Mouse (Mus musculus) erythroblast, adult 5-6 weeks (primary cell): ENCODE data around the gene Ubap1. TPM values are rescaled to one million over a fixed set of nuclear protein-coding genes. Genes with fewer than 3 reads are reported as not detected.

Experiments used
- ATAC-seq: replicated peaks from 2 replicates; pipeline ENCODE4 v1.8.0; 2016; ENCODE audit warnings: moderate number of reproducible peaks, mild to moderate bottlenecking, moderate TSS enrichment, inconsistent platforms; ENCODE audit not compliant: poor library complexity, low FRiP score, severe bottlenecking
- total RNA-seq, 2 experiments: library from RNA; stranded (forward) in 1 of 2; stranded (reverse) in 1 of 2; fragments of 150-400 nt in 1 of 2; fragments of 200-764, 138-1000 nt in 1 of 2; gene quantifications; 2 replicates each; pipeline versions ENCODE4 v1.2.3 to v1.2.4; 2015 to 2017; ENCODE audit warnings: low replicate concordance in 2 of 2

Ubap1 gene
- total RNA-seq, 2 experiments from 2014 or later = 96.8 to 201 TPM

DNA sequence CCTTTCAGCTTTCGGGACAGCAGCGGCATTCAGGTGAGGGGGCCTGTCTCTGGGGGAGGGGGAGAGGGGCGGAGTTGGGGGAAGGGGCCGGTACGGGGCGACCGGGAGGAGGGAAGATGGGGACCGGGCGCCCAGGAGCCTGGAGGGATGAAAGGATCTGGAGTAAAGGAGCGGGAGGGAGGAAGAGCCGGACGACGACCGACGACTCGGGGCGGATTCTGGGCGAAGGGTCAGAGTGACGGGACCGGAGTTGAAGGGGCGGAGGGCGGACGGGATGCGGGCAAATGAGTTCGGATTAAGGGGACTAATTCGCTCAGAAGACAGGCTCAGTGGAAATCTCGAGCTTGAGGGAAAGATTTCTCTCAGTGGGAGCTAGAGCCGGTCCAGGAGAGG, 399 bp downstream of the Ubap1 start:
- peak; percentile 14; the same call in 1 of the 2 replicates for ATAC-seq

DNA sequence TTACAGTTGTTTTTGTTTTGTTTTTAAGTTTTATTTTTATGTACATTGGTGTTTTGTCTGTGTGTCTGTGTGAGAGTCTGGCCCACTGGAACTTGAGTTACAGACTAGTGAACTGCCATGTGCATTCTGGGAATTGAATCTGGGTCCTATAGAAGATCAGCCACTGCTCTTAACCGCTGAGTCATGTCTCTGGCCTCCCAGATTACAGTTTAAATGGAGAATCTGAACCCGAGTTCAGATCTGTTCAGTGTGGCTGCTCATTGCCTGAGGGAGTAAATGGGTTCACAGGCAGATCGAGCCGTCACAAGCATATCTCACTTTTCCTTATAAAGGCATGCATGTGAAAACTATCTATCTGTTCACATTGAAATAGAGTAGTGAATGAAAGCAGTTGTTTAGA, 4.0 kb downstream of the Ubap1 start:
- peak; percentile 66 for ATAC-seq

DNA sequence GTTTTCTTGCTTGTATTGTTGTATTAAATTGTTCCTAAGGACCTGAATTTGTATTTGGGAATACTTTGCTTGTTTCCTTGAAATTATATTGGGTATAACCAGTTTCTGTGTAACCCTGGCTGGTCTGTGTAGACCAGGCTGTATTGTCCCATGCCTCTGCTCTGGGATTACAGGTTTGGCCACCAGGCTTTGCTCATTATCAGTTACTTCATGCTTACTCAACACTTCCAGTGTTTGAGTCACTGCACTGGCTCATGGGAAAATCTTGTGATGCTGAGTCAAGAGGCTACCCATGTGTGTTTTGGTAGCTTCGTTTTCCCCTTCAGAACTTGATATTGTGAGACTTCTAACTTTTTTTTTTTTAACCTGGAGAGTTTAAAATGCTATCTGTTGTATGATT, 4.5 kb downstream of the Ubap1 start:
- ATAC-seq = peak; percentile 65

DNA sequence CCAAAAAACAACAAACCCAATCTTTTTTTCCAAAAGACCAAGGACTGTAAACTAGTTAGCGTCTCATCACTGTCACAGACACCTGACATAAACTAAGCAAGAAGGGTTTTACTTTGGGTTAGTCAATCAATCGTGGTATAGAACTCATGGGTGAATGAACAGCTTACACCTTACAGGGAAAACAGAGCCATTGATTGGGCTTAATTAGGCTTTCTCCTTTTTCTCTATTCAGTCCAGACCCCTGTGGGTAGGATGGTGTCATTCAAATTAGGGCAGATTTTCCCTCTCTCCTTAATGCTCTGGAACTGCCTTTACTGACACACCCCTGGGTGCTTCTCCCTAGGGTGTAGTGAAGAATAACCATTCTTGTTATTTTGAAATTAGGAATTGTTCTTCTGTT, 8.4 kb downstream of the Ubap1 start:
- no peak for ATAC-seq

DNA sequence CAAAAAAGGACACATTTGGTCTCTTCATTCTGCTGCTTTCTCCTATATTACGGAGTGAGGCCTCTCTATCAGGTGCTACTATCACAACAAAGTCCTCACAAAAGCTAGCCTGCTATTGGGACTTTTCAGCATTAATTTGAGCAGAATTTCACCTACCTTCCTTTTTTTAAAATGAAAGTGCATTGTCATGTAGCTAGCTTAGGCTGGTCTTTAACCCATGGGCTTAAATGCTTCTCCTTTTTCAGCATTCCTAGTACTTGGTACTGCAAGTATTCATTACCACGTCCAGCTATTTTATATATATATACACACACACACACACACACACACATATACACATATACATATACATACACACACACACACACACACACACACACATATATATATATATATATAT, 9.9 kb downstream of the Ubap1 start:
- no peak for ATAC-seq

DNA sequence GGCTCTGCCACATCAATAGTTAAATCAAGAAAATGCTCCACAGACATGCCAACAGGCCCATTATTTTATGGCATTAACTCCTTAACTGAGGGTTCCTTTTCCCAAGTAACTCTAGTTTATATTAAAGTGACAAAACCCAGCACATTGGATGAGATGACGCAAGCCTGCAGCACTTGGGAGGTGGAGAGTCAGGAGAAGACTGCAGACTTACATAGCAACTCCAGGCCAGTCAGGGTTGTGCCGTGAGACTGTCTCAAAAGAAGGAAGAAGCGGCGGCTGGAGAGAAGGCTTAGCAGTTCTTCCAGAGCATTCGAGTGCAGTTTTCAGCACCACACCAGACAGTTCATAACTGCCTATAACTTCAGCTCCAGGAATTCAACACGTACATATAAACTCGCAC, 10.6 kb downstream of the Ubap1 start:
- no peak for ATAC-seq

DNA sequence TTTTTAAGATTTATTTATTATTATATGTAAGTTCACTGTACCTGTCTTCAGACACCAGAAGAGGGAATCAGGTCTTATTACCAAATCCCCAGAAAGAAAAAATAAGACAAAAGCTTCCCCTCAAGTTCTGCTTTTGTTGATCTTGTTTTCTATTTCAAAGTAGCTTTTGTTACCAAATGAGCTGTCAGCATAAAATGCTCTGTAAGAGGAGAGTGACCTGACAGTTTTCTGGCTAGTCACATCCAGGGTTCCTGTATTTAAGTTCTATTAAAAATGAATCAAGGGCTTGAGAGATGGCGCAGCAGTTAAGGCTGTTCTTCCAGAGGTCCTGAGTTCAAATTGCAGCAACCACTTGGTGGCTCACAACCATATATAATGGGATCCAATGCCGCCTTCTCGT, 12.3 kb downstream of the Ubap1 start:
- ATAC-seq = no peak

DNA sequence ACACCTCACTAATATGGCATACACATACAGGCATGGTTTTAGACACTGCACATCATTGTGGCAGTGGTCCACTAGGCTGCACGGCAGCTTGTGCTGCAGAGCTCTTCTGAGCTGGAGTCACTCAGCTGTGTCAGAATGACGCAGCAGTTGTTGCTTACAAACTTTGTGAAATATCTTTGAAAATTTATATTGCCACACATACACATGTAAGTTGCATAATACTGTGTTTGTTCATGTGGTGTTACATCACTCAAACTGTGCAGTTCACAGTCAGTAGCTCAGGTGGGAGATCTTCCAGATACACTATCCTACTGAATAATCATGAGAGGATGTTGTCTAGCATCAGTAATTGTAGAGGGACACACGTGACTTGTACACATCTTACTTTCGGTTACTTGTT, 19.4 kb downstream of the Ubap1 start:
- ATAC-seq = peak; percentile 90

DNA sequence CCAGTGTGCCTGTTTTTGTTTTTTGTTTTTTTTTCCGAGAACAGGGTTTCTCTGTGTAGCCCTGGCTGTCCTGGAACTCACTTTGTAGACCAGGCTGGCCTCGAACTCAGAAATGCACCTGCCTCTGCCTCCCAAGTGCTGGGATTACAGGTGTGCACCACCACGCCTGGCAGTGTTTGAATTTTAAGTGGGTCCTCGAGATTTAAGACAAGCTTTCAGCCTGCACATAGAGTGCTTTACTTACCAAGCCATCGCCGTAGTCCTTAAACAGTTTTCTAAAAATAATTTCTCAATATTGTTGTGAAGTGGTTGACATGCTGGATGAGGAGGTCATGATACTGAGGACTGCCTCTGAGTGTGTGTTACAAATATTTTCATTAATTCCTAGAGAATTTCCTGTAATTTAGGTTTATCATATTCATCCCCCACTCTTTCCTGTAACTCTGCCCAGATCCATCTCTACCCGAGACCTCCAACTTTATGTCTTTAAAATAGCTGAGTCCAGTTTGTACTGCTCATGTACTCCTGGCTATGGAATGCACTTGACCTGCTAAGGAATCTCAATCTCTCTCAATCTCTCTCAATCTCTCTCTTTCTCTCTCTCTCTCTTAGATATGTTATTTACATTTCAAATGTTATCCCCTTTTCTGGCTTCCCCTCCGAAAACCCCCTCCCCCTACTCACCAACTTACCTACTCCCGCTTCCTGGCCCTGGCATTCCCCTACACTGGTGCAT, 21.1 kb downstream of the Ubap1 start:
- no peak for ATAC-seq

DNA sequence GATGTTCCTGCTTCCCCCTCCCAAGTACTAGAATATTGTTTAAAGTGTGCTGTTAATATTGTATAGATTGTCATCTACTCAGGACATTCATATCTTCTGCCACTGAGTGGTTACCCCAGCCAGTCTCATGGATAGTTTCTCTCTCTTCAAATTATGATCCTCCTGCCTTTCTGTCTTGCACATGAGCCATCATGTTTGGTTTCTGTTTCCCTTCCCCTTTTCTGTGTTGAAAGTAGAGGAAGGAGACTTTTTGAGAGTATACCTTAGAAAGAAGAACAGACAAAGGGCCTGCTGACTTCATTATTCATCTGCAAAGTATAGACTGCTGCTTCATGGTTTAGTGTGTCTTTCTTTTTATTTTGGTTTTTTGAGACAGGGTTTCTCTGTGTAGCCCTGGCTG, 28.8 kb downstream of the Ubap1 start:
- ATAC-seq = no peak

DNA sequence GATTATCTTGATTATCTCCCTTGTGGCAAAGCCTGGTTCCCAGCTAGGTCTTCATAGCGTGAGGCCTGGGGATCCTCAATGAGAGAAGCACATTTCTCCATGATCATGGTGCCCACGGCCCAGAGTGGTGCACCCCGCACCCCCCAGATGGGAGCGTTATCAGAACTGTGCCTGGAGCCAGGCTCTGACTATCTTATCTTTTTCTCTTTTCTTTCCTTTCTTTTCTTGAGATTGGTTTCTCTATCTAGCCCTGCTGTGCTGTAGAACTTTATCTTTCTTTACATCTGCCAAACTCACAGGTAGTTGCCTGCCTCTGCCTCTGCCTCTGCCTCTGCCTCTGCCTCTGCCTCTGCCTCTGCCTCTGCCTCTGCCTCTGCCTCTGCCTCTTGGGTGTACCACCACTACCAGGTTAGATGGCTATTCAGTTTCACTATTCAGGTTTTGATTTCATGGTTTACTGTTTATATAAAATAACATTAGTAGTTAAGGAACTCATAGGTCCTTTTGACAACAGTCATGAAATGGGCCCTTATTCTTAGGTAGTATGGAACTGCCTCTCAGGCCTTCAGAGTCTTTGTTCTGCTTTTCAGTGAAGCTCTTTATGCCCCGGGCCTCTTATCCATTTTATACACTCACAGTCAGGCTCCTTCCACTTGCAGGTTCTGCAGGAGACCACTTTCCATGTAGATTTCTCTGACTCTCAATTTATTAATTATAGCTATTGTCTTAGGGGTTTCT, 32.6 kb downstream of the Ubap1 start:
- no peak for ATAC-seq

DNA sequence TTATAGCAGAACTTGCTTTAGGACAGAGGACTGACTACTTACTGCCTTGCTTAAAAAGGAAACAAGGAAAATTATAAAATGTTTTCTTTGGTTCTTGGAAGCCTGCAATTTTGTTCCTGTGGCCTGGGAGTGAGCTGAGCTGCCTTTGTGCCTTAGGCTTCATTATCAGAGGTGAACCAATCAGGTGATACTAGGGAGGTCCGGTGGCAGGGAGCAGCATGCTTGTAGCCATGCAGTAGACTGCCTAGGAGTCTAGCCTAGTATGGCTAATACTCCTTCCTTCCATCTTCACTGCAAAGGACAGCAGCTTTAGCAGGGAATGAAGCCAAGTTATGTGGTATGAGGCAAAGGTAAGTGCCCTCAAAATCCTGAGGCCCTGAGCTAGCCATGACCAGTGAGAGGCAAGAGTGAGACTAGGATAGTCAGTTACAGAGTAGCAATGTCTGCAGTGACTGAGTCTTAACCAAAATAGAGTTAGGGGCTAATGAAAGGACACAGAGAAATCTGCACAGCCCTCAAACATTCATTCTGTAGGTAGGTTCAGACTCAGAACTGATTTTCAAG, 37.7 kb downstream of the Ubap1 start:
- ATAC-seq = no peak

DNA sequence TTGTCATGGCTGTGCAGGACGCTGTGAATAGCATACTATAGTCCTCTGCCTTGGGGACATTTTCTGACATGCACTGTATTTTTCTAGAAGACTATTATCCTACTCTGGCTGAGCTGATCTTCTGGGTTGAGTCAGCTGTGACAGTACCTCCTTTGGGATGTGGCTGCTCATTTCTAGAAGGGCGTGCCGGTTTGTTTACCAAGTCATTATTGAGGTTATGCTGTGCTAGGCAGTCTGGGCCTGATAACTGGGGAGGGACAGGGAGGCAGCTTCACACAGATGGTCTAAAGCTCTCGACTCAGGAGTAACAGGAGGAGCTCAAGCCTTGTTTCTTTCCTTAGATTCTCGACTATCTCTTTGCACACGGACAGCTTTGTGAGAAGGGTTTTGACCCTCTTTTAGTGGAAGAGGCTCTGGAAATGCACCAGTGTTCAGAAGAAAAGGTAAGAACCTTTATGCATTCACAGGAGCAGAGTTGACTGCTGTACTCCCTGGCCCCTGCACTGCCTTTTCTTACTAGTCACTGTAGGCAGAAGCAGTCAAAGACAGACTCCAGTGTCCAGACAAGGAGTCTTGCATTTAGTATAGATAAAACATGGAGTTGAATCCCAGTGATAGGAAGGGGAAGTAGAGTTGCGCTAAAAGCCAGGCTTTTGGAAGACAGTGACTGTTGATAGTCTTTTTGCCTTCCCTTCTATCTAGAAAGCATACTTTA, 39.1 kb downstream of the Ubap1 start:
- peak; percentile 87 for ATAC-seq

DNA sequence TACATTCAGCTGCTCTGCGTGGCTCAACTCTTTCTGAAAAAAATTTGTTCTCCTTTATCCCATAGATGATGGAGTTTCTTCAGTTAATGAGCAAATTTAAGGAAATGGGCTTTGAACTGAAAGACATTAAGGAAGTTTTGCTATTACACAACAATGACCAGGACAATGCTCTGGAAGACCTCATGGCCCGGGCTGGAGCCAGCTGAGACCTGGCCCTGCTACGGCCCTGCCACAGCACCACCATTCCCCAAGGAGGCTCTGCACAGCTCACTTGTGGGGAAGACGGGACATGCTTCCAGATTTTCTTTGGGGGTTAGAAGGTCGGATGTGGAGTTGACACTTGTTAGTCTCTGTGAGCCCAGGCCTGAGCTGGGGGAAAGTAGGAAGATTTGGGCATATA, 39.8 kb downstream of the Ubap1 start:
- no peak for ATAC-seq

DNA sequence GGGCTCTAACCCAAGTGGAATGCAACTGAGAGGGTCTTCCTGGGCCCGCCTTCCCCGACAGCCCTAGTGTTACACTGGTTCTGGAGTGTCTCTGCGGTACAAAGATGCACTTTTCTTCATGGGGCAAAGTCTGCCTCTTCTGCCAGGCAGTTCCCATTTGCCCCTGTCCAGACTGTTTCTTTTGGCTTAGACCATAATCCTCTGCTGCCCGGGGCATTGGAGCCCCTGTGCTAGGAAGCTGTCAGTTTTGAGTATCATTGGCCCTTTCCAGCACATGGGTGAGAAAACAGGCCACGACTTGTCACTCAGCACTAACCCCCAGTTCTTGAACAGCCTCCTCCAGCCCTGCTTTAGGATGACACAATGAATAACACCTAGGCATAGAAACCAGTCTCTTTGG, 40.4 kb downstream of the Ubap1 start:
- no peak for ATAC-seq

DNA sequence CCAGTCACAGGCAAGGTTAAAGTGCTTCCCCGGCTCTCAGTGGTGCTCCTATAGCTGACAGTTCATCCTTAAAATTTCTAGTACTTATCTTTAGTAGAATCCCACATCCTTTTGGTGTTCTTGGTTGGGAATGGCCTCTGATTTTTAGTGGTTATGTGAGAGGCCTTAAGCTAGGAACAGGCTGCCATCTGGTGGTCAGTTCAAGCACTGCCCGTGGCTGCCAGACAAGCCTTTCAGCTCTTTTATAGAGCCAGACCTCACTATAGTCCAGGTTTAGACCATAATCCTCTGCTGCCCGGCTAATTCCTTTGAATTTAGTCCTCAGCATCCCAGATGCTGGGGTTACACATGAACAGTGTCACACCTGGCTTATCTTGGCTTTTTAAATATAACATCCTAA, 41.3 kb downstream of the Ubap1 start:
- peak; percentile 49 for ATAC-seq

DNA sequence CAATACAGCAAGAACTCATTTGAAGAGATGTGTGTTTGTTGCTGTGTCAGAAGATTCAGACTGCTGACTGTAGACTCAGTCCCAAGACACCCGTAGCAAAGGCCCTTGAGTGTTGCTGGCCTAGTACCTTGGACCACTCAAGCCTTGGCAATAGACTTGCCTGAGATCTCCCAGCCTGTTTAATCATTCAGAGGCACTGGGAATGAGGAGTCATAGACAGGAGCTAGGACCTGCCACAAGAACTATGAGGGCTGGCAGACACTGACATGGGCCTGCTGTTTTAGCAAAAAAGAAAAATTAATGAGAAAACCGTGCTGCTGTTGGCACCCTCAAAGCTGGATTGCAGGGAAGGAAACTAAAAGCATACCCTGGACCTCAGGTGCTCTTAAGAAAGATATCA, 42.2 kb downstream of the Ubap1 start:
- no peak for ATAC-seq

DNA sequence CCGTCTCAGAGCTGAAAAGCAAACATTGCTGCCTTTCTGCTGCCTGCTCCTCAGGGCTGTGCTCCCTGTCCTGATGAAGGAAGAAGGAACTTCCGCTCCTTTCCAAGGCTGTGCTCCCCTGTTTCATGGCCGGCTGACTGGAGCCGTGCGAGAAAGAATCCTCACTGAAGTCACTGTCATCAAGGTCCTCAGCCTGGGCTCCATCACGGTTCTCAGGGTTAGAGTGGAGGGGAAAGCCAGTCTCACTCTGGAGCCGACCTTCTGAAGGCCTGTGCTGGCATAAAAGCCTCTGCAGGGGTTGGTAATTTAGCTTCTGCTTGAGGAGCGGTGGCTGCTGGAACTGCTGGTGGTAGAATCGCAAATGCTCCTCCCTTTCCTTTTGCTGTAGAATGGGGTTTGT, 45.9 kb downstream of the Ubap1 start:
- ATAC-seq = no peak

DNA sequence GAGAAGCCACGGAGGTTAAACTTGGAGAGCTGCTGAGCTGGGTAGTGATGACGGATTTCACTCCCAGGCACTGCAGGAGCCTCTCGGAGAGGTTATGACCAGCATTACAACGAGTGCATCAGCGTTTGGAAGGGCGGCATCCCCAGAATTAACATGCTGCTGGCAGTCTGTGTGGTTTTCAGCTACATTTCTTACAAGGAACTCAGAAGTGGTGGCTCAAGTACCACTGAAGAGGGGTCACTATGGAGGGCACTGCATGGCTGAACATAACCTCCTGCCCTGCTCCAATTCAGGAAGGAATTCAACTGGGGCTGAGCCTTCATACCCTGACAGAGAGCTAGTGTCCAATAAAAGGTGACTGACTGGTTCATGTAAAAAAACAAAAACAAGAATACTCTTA, 49.6 kb downstream of the Ubap1 start:
- no peak for ATAC-seq

DNA sequence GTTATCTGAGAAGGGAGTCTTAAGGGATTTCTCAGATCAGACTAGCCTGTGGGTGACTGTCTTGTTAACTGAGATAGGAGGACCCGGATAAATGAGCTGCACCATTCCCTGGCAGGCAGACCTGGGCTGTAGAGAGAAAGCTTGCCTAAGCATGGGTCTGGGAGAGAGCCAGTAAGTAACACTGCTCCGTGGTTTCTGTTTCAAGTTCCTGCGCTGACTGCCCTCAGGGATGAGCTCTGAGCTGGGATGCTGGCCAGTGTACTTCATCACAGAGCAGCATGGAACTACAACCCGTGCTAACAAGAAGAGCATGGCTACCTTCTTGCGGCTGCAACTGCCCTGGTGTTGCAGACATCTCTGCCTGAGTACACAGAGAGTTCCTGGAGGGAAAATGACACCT, 51.1 kb downstream of the Ubap1 start:
- no peak for ATAC-seq

DNA sequence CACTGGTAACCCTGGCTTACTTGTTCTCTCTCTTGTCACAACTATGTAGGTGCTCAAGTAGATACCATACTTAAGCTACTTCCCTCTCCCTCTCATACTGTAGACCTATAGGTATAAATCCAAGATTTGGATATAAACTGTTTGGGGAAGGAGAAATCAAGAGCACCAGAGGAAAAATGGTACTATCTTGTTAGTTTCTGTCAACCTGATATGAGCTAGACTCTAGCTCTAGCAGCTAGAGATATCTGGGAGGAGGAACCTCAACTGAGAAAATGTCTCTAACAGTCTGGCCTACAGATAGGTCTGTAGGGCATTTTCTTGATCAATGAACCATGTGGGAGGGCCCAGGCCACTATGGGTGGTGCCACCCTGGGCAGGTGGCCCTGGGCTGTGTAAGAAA, 52.4 kb downstream of the Ubap1 start:
- ATAC-seq = no peak
